In the genomic region with DNA sequence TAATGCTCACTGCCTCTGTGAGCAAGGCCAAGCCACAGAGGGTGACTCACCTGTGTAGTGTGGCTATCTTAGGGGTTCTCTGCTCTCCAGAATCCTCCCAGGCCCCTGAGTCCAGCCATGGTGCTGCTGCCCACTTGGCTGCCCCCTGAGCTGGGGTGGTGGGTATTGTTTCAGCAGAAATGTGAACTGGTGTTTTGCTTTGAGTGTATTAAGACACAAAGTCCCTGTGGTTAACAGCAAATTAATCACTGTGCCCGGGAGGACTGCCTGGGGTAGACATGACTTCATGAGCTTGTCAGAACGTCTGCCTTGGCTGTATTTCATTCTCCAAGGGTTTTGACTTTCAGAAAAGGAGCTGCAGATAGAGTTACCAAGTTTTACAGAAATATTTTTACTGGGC, we compare ENCODE assay signal across 21 mouse cellular contexts. TPM values are rescaled to one million over a fixed set of nuclear protein-coding genes. Genes with fewer than 3 reads are reported as not detected.
A peak's percentile ranks its signal among the peaks of the same experiment; 100 is the strongest.
DNase-seq lines count a peak whose midpoint lies in the region; ATAC-seq and TF ChIP-seq lines count a peak whose summit lies in the region.
"Had no signal": no experiment of that assay in that cellular context is flagged by ENCODE, and none has a peak within 500 bp of the region (broad histone marks: within the 10 kb centered on the region; RNA-seq: fewer than 3 reads in every experiment).

No protein-coding gene starts in this region.

- peaks cover 26% of the 10 kb centered on the region for H3K4me1 ChIP-seq in hindbrain, embryonic 10.5 days (replicated peaks)
- no peaks in the 10 kb centered on the region for H3K4me1 ChIP-seq in hindbrain, postnatal 0 days (ENCODE audit: insufficient read depth, low read length)
- H3K4me1 ChIP-seq in lung, embryonic 15.5 days = peaks cover 41% of the 10 kb centered on the region
- peaks cover 14% of the 10 kb centered on the region for H3K4me1 ChIP-seq in intestine, embryonic 15.5 days (replicated peaks)
- peaks cover 28% of the 10 kb centered on the region for H3K4me1 ChIP-seq in stomach, embryonic 16.5 days (ENCODE audit: control insufficient read depth, insufficient read depth, low read length)

- no peak for DNase-seq in hindbrain, embryonic 10.5 days (ENCODE audit: low spot score)
- no peak for DNase-seq in hindbrain, postnatal 0 days (ENCODE audit: low spot score)
- no peak for DNase-seq in lung, postnatal 4 days
- no peak for DNase-seq in right cerebral cortex, postnatal 10 days (ENCODE audit: low spot score in 2 of 2)
- DNase-seq: adrenal gland, postnatal 25 days; cerebellum, adult 8-10 months; forebrain, postnatal 0 days; heart, postnatal 4 days; kidney, adult 18-20 months; layer of hippocampus, postnatal 36 days; thymus, adult 18-20 months had no signal

- no peak overlapping the region for H3K9ac ChIP-seq in hindbrain, postnatal 0 days (replicated peaks; ENCODE audit: low read length)
- no peak overlapping the region for H3K9ac ChIP-seq in lung, embryonic 15.5 days
- no peak overlapping the region for H3K9ac ChIP-seq in intestine, embryonic 15.5 days
- no peak overlapping the region for H3K9ac ChIP-seq in stomach, embryonic 16.5 days (ENCODE audit: low read length)
- H3K9ac ChIP-seq: forebrain, postnatal 0 days; midbrain, embryonic 13.5 days had no signal

- H3K9me3 ChIP-seq in hindbrain, embryonic 10.5 days = no peaks in the 10 kb centered on the region
- H3K9me3 ChIP-seq in hindbrain, postnatal 0 days (ENCODE audit: low read length) = no peaks in the 10 kb centered on the region
- no peaks in the 10 kb centered on the region for H3K9me3 ChIP-seq in lung, embryonic 15.5 days
- H3K9me3 ChIP-seq in intestine, embryonic 15.5 days = no peaks in the 10 kb centered on the region
- no peaks in the 10 kb centered on the region for H3K9me3 ChIP-seq in stomach, embryonic 16.5 days (replicated peaks; ENCODE audit: control insufficient read depth, low read length)
- H3K9me3 ChIP-seq: midbrain, embryonic 13.5 days had no signal

- no peak overlapping the region for H3K4me3 ChIP-seq in hindbrain, embryonic 10.5 days
- H3K4me3 ChIP-seq in hindbrain, postnatal 0 days (ENCODE audit: low read length) = no peak overlapping the region
- H3K4me3 ChIP-seq in lung, embryonic 15.5 days = no peak overlapping the region
- H3K4me3 ChIP-seq in intestine, embryonic 15.5 days (replicated peaks) = no peak overlapping the region
- H3K4me3 ChIP-seq in stomach, embryonic 16.5 days (replicated peaks; ENCODE audit: low read length) = no peak overlapping the region
- H3K4me3 ChIP-seq: erythroblast, embryonic 14.5 days; heart, adult 2 months; midbrain, embryonic 13.5 days; myocyte had no signal

- no peak for ATAC-seq in hindbrain, postnatal 0 days
- ATAC-seq in lung, embryonic 15.5 days (ENCODE audit: borderline replicate concordance, extremely low read depth, low FRiP score, low TSS enrichment) = no peak
- no peak for ATAC-seq in intestine, embryonic 15.5 days
- no peak for ATAC-seq in stomach, embryonic 16.5 days (ENCODE audit: insufficient read depth, low FRiP score)
- ATAC-seq: forebrain, postnatal 0 days; midbrain, embryonic 13.5 days had no signal

- no peak overlapping the region for H3K4me2 ChIP-seq in hindbrain, postnatal 0 days (ENCODE audit: low read depth, low read length)
- H3K4me2 ChIP-seq in lung, embryonic 15.5 days = no peak overlapping the region
- H3K4me2 ChIP-seq in intestine, embryonic 15.5 days (replicated peaks) = no peak overlapping the region
- no peak overlapping the region for H3K4me2 ChIP-seq in stomach, embryonic 16.5 days (ENCODE audit: low read depth, low read length)
- H3K4me2 ChIP-seq: midbrain, embryonic 13.5 days had no signal

- H3K27ac ChIP-seq in hindbrain, embryonic 10.5 days = peak overlapping the region; percentile 35; the same call in 1 of the 2 replicates
- no peak overlapping the region for H3K27ac ChIP-seq in hindbrain, postnatal 0 days
- peak overlapping the region; percentile 91 for H3K27ac ChIP-seq in lung, embryonic 15.5 days
- H3K27ac ChIP-seq in intestine, embryonic 15.5 days = peak overlapping the region; percentile 68; the same call in 1 of the 2 replicates
- peak overlapping the region; percentile 79 for H3K27ac ChIP-seq in stomach, embryonic 16.5 days (ENCODE audit: low read length)
- H3K27ac ChIP-seq: macrophage; midbrain, embryonic 13.5 days had no signal

- WGBS in hindbrain, embryonic 10.5 days = 60% methylated on average over 2 of the region's 2 CpGs
- WGBS in hindbrain, postnatal 0 days = 30% methylated on average over 2 of the region's 2 CpGs
- WGBS in lung, embryonic 15.5 days = 28% methylated on average over 2 of the region's 2 CpGs
- WGBS in intestine, embryonic 15.5 days = 51% methylated on average over 2 of the region's 2 CpGs
- 36% methylated on average over 2 of the region's 2 CpGs for WGBS in stomach, embryonic 16.5 days

- peaks cover 92% of the 10 kb centered on the region for H3K36me3 ChIP-seq in hindbrain, embryonic 10.5 days
- H3K36me3 ChIP-seq in hindbrain, postnatal 0 days (ENCODE audit: insufficient read depth, low read length) = no peaks in the 10 kb centered on the region
- H3K36me3 ChIP-seq in lung, embryonic 15.5 days = no peaks in the 10 kb centered on the region
- no peaks in the 10 kb centered on the region for H3K36me3 ChIP-seq in intestine, embryonic 15.5 days
- no peaks in the 10 kb centered on the region for H3K36me3 ChIP-seq in stomach, embryonic 16.5 days (ENCODE audit: control insufficient read depth, insufficient read depth, low read length)
- H3K36me3 ChIP-seq: G1E had no signal

- H3K27me3 ChIP-seq in hindbrain, embryonic 10.5 days (ENCODE audit: insufficient read depth, poor library complexity, severe bottlenecking) = no peaks in the 10 kb centered on the region
- no peaks in the 10 kb centered on the region for H3K27me3 ChIP-seq in hindbrain, postnatal 0 days (ENCODE audit: insufficient read depth, low read length)
- H3K27me3 ChIP-seq in lung, embryonic 15.5 days = no peaks in the 10 kb centered on the region
- no peaks in the 10 kb centered on the region for H3K27me3 ChIP-seq in intestine, embryonic 15.5 days (replicated peaks)
- no peaks in the 10 kb centered on the region for H3K27me3 ChIP-seq in stomach, embryonic 16.5 days (ENCODE audit: control insufficient read depth, insufficient read depth, low read length)
- H3K27me3 ChIP-seq: midbrain, embryonic 13.5 days had no signal

- TF ChIP-seq CTCF in hindbrain, postnatal 0 days (IDR thresholded peaks at IDR 0.05; ENCODE audit: low read depth) = no peak

RNA-seq across cellular contexts. Expression of a gene that starts 15.9 kb away (rescaled TPM):
- polyA plus RNA-seq in hindbrain, embryonic 10.5 days (2016; fragmentation: Nextera tagmentation; extraction: Ambion mirVana) = 124 and 125 TPM in 2 replicates
- total RNA-seq in hindbrain, postnatal 0 days (2014; rRNA removed) = 53.9 and 74.5 TPM in 2 replicates
- polyA plus RNA-seq in hindbrain, postnatal 0 days (2015; fragmentation: Nextera tagmentation; extraction: Ambion mirVana) = 51.1 and 52.2 TPM in 2 replicates
- 56.4 TPM in 2 replicates for polyA plus RNA-seq in lung, embryonic 15.5 days (2015; fragmentation: Nextera tagmentation; extraction: Ambion mirVana)
- 33.1 and 34.9 TPM in 2 replicates for polyA plus RNA-seq in intestine, embryonic 15.5 days (2015; fragmentation: Nextera tagmentation; extraction: Ambion mirVana)
- polyA plus RNA-seq in stomach, embryonic 16.5 days (2015; fragmentation: Nextera tagmentation; extraction: Ambion mirVana) = 36.4 and 36.8 TPM in 2 replicates
- total RNA-seq: neutrophil, adult 5-6 weeks had no signal
- polyA plus RNA-seq: erythroblast, embryonic 14.5 days; G1E; macrophage had no signal
